Mouse (Mus musculus) embryonic facial prominence, embryonic 10.5 days (tissue): ENCODE measurements around the gene Ahdc1. TPM values are rescaled to one million over a fixed set of nuclear protein-coding genes. Genes with fewer than 3 reads are reported as not detected.
A peak's percentile ranks its signal among the peaks of the same experiment; 100 is the strongest.

Experiments used
- DNase-seq: peaks from one replicate; pipeline ENCODE4 v3.0.0-alpha.2; 2017; ENCODE audit warnings: low spot score
- H3K27ac ChIP-seq: fragments of 300-500 bp; sonication (generic); replicated peaks from 2 replicates; pipeline ENCODE4 v1.5.1; 2016; ENCODE audit warnings: mild to moderate bottlenecking
- H3K27me3 ChIP-seq: fragments of 300-500 bp; sonication (generic); replicated peaks from 2 replicates; pipeline ENCODE4 v1.6.1; 2016; ENCODE audit warnings: low read depth, mild to moderate bottlenecking; ENCODE audit not compliant: poor library complexity, severe bottlenecking
- H3K36me3 ChIP-seq: fragments of 300-500 bp; sonication (generic); replicated peaks from 2 replicates; pipeline ENCODE4 v1.6.1; 2016; ENCODE audit warnings: mild to moderate bottlenecking, moderate library complexity
- H3K4me1 ChIP-seq: fragments of 300-500 bp; sonication (generic); 2 replicates; pipeline ENCODE4 v1.6.1; 2016
- H3K4me3 ChIP-seq: fragments of 300-500 bp; sonication (generic); 2 replicates; pipeline ENCODE4 v1.5.1; 2016; ENCODE audit warnings: mild to moderate bottlenecking, moderate library complexity
- H3K9me3 ChIP-seq: fragments of 300-500 bp; sonication (generic); 2 replicates; pipeline ENCODE4 v1.6.1; 2016; ENCODE audit warnings: mild to moderate bottlenecking
- WGBS: fragments of 180-500 bp; shearing (Covaris S2); methylation state at CpG from one replicate; pipeline ENCODE4 v1.1.7; 2016; 5-methylcytosine and 5-hydroxymethylcytosine counted together
- polyA plus RNA-seq: library from polyadenylated mRNA; unstranded; fragments of >200 nt; fragmentation: Nextera tagmentation; extraction: Ambion mirVana; gene quantifications from 2 replicates; pipeline ENCODE4 v1.2.1, GENCODE M21; 2016

The Ahdc1 gene
- polyA plus RNA-seq, 1 experiment from 2014 or later: 11.5 TPM

DNA sequence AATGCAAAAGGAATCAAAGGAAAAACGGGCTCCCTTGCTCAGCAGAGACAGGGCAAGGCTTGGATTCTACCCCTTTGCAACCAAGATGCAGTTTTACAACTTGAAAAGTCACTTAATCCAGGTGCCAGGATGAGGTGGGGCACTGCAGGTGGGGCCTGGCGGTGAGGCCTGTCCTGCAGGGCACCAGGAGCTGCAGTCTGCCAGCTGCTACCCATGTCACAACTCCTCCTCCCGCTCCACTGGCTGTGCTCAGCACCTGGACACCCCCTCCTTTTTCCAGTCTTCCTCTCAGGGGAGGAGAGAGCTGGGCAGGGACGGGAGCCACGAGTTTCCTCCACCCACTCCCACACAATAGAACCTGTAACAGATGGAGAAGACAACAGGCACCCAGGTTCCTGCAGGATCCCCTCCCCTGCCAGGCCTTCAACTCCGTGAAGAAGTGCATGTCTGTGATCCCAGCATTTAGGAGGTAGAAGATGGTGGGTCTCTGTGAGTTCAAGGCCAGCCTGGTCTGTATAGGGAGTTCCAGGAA is 102.4 kb downstream of the Ahdc1 start:
- 62% methylated on average over 6 of the region's 6 CpGs for WGBS
- Histone ChIP-seq H3K4me3 (no peak overlapping the region), H3K27ac (peak overlapping the region; percentile 63), H3K27me3 (no peaks in the 10 kb centered on the region), H3K4me1 (peaks cover 60% of the 10 kb centered on the region), H3K36me3 (no peaks in the 10 kb centered on the region), H3K9me3 (no peaks in the 10 kb centered on the region)
- DNase-seq: no peak

- Histone ChIP-seq H3K4me1 (peaks cover 54% of the 10 kb centered on the region), H3K36me3 (no peaks in the 10 kb centered on the region), H3K9me3 (no peaks in the 10 kb centered on the region), H3K27me3 (no peaks in the 10 kb centered on the region), H3K27ac (no peak overlapping the region), H3K4me3 (no peak overlapping the region)
- WGBS: 78% methylated on average over 3 of the region's 3 CpGs
- no peak for DNase-seq
Observed at GRCm38 (mm10) chr4:133114762-133115161, 103.7 kb downstream of the Ahdc1 start.

- no peak overlapping the region for H3K4me3 ChIP-seq
- H3K36me3 ChIP-seq: no peaks in the 10 kb centered on the region
- no peaks in the 10 kb centered on the region for H3K27me3 ChIP-seq
- peak overlapping the region; percentile 92; the same call in 1 of the 2 replicates for H3K27ac ChIP-seq
- 77% methylated on average over 14 of the region's 14 CpGs for WGBS
- H3K4me1 ChIP-seq: peaks cover 65% of the 10 kb centered on the region
- no peak for DNase-seq
- H3K9me3 ChIP-seq: no peaks in the 10 kb centered on the region
Observed at GRCm38 (mm10) chr4:133115721-133116429, 104.8 kb downstream of the Ahdc1 start.

DNA sequence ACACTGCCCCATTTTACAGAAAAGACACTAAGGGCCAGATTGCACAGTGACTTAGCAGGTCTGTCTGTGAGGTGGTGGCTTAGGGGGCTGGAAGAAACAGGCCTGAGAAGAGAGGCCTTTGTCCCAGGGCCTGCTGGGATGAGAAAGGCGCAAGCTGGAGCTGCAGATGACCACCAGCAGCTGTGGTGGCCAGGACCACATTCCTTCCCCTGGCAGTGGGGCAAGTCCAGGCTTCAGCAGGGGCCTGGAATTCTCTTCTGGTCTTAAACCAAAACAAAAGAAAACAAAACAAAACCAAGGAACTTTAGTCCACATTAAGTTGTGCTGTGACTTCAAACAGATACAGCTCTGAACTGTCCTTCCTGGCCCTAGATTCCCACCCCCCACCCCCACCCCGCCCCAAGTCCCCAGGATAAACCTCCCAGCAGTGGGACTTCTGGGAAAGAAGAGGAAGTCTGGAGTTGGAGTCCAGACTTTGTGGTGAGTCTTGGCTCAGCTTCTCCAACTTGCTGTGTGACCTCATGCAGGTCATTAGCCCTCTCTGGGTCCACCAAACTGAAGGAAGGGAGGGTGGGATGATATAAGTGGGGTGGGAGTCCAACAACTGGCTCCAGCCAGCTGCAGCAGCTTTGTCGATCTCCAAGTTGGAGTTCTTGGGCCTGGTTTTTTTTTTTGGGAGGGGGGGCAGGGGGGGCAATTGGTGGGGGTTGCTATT is 105.9 kb downstream of the Ahdc1 start:
- Histone ChIP-seq H3K4me3 (peak overlapping the region; percentile 37; the same call in 1 of the 2 replicates), H3K27me3 (no peaks in the 10 kb centered on the region), H3K4me1 (peaks cover 76% of the 10 kb centered on the region), H3K9me3 (no peaks in the 10 kb centered on the region), H3K36me3 (no peaks in the 10 kb centered on the region), H3K27ac (peak overlapping the region; percentile 92)
- DNase-seq: peak; percentile 22
- 50% methylated on average over 3 of the region's 3 CpGs for WGBS

GRCm38 (mm10) chr4:133117556-133118411 is 106.7 kb downstream of the Ahdc1 start:
- Histone ChIP-seq H3K9me3 (no peaks in the 10 kb centered on the region), H3K27me3 (no peaks in the 10 kb centered on the region), H3K4me3 (peak overlapping the region; percentile 37), H3K4me1 (peaks cover 74% of the 10 kb centered on the region), H3K36me3 (no peaks in the 10 kb centered on the region), H3K27ac (peak overlapping the region; percentile 92)
- peak; percentile 74 for DNase-seq
- WGBS: 18% methylated on average over 18 of the region's 18 CpGs

GRCm38 (mm10) chr4:133118775-133119375 is 107.8 kb downstream of the Ahdc1 start:
- no peak for DNase-seq

GRCm38 (mm10) chr4:133119579-133119978 is 108.5 kb downstream of the Ahdc1 start:
- Histone ChIP-seq H3K4me3 (no peak overlapping the region), H3K27me3 (no peaks in the 10 kb centered on the region), H3K27ac (no peak overlapping the region), H3K36me3 (no peaks in the 10 kb centered on the region), H3K4me1 (peaks cover 65% of the 10 kb centered on the region), H3K9me3 (no peaks in the 10 kb centered on the region; the same call in 1 of the 2 replicates)
- 88% methylated on average over 6 of the region's 6 CpGs for WGBS
- no peak for DNase-seq

More at GRCm38 (mm10) chr4:133118775-133119375, 107.8 kb downstream of the Ahdc1 start:
- no peaks in the 10 kb centered on the region for H3K36me3 ChIP-seq
- 0 out of 2 replicates have a peak overlapping the region, but pooled peaks have one; percentile 19 for H3K27ac ChIP-seq
- H3K27me3 ChIP-seq: no peaks in the 10 kb centered on the region
- no peaks in the 10 kb centered on the region for H3K9me3 ChIP-seq
- H3K4me3 ChIP-seq: no peak overlapping the region
- WGBS: 88% methylated on average over 6 of the region's 6 CpGs
- peaks cover 65% of the 10 kb centered on the region for H3K4me1 ChIP-seq

GRCm38 (mm10) chr4:133120833-133121321 is 109.8 kb downstream of the Ahdc1 start:
- Histone ChIP-seq H3K4me1 (peaks cover 57% of the 10 kb centered on the region), H3K27ac (peak overlapping the region; percentile 72), H3K27me3 (no peaks in the 10 kb centered on the region), H3K9me3 (no peaks in the 10 kb centered on the region; the same call in 1 of the 2 replicates), H3K36me3 (no peaks in the 10 kb centered on the region), H3K4me3 (peak overlapping the region; percentile 30; the same call in 1 of the 2 replicates)
- 8% methylated on average over 11 of the region's 11 CpGs for WGBS
- peak; percentile 23 for DNase-seq

DNA sequence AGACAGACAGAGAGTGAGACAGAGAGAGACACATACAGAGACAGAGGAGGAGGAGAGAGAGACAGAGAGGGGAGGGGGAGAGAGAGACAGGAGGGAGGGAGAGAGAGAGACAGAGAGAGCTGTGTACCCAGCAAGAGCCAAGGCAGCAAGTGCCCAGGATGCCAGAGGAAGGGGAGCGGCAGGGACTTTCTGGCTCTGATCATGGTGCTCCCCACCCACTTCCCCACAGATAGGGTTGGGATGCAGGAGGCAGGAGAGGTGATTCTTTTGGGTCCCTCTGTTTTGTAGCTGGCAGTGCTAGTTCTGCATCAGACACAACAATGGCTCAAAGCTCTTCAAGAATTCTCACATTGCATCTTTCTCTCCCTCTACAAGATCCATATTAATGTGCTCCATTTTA is 110.4 kb downstream of the Ahdc1 start:
- Histone ChIP-seq H3K9me3 (no peaks in the 10 kb centered on the region; the same call in 1 of the 2 replicates), H3K36me3 (no peaks in the 10 kb centered on the region), H3K27me3 (no peaks in the 10 kb centered on the region), H3K4me3 (0 out of 2 replicates have a peak overlapping the region, but pooled peaks have one; percentile 30), H3K4me1 (peaks cover 52% of the 10 kb centered on the region), H3K27ac (0 out of 2 replicates have a peak overlapping the region, but pooled peaks have one; percentile 72)
- DNase-seq: no peak
- 71% methylated on average over 1 of the region's 1 CpGs for WGBS

- no peaks in the 10 kb centered on the region for H3K27me3 ChIP-seq
- H3K9me3 ChIP-seq: no peaks in the 10 kb centered on the region; the same call in 1 of the 2 replicates
- peaks cover 45% of the 10 kb centered on the region for H3K4me1 ChIP-seq
- WGBS: 40% methylated on average over 5 of the region's 5 CpGs
- H3K36me3 ChIP-seq: no peaks in the 10 kb centered on the region
- DNase-seq: no peak
- no peak overlapping the region for H3K27ac ChIP-seq
- H3K4me3 ChIP-seq: no peak overlapping the region
Observed at GRCm38 (mm10) chr4:133121974-133122637, 111.0 kb downstream of the Ahdc1 start.

DNA sequence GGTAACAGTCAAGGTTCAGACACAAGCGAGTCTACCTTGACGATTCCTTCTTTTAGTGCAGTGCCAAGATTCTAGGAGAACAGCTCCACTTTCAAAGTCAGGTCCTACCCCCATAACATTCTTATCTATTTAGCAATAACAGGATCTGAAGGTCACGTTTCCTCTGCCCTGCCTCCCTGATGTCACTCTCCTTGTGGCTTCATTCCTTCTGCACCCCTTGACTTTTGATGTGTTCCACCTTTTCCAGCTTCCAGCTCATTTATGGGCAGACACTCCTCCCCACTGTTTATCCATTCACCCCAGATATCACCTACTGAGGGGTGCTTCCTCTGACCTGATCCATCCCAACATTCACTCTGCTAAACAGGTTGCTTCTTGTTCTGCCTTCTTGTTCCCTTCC is 116.0 kb downstream of the Ahdc1 start:
- no peak overlapping the region for H3K4me3 ChIP-seq
- DNase-seq: no peak
- H3K27me3 ChIP-seq: no peaks in the 10 kb centered on the region
- no peaks in the 10 kb centered on the region; the same call in 1 of the 2 replicates for H3K9me3 ChIP-seq
- H3K36me3 ChIP-seq: no peaks in the 10 kb centered on the region
- H3K4me1 ChIP-seq: peaks cover 27% of the 10 kb centered on the region
- WGBS: 89% methylated on average over 3 of the region's 3 CpGs
- no peak overlapping the region for H3K27ac ChIP-seq
